Mouse (Mus musculus) bone marrow, adult 2 months (tissue): ENCODE measurements around the gene Zfp11.

Source experiments
- CTCF ChIP-seq: fragments of 200-500 bp; IDR thresholded peaks from 2 replicates; pipeline ENCODE4 v1.5.1; 2011; ENCODE audit warnings: low read length, control low read depth; ENCODE audit not compliant: control insufficient read depth, insufficient read depth
- POLR2A ChIP-seq: fragments of 200-500 bp; IDR thresholded peaks from 2 replicates; pipeline ENCODE4 v1.6.1; 2011; ENCODE audit warnings: low read depth, mild to moderate bottlenecking, control low read depth, low read length, borderline replicate concordance; ENCODE audit not compliant: control insufficient read depth

GRCm38 (mm10) chr5:129626099-129626498 lies 43.8 kb downstream of the Zfp11 start:
- TF ChIP-seq CTCF (no peak), POLR2A (no peak)
